Mouse (Mus musculus) heart, adult 9 months (tissue): Measurements from ENCODE around the gene Wfdc21.

Experiments
- DNase-seq, 2 experiments: peaks; one replicate each; pipeline ENCODE4 v3.0.0; 2022; ENCODE audit warnings: low spot score in 2 of 2

Gene Wfdc21

DNA sequence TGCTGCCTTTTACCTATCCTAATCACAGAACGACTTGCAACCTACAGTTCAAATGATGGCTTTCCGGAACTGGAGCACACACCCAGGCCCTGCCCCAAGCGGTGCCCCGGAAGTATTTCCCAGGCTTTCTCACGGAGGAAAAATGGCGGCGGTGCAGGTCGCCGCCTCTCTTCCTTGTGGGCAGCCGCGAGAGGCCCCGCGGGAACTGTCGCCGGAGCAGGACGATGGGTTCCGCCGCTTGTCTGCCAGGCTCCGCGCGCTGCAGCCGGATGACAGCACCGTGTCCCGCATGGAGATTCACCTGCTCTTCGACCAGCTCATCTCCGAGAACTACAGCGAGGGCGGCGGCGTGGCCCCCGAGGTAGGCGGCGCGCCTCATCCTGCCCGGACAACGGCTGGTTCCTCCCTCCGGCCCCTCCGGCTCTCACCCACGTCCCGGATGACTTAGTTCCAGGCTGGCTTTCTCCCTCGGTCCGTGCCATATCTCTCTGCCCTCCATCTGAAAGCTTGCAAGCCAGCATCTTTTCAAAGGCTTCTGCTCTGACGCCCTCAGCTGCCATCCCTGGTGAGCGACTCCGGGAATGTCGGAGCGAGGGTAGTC lies 6.9 kb downstream of the Wfdc21 start, which contains the start of gene Heatr6:
TSS of gene Heatr6 (plus strand) at position 116 of the 601 bp plus-strand sequence.
- peak; percentile 84 to 89 for DNase-seq

DNA sequence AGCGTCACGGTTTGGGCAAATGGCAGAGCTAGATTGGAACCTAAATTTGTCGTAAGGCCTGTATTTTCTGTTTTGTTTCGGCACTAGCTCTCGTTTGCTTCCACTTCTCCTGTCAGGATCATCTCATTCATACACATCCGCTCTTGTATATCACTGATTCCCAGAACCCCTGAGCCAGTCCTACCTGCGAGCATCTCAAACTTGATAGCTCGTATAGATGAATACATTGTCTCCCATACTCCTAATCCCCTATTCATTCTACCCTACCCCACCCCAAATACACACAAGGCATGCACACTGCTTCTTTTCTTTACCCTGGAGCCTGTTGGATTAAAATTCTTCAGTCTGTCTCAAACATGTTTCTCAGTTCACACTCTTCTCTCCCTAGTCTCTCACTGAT lies 7.5 kb downstream of the Wfdc21 start:
- no peak for DNase-seq

DNA sequence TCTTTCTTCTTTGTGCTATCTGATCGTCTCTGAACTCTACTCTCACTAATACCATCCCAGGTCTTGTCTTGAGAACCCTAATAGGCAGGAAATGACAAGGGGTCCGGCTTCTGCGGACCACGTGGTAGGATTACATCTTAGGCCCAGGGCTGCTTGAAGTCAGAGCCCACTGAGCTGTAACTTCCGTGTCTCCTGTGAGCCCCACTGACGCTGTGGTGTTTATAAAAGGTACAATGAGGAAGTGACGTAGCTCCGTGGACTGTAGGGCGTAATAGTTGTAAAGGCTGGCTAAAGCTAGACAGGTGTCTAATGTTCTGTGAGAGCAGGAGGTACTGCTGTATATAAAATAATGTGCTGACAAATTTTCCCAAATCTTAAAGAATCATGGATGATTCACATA lies 20.6 kb downstream of the Wfdc21 start:
- DNase-seq = no peak

DNA sequence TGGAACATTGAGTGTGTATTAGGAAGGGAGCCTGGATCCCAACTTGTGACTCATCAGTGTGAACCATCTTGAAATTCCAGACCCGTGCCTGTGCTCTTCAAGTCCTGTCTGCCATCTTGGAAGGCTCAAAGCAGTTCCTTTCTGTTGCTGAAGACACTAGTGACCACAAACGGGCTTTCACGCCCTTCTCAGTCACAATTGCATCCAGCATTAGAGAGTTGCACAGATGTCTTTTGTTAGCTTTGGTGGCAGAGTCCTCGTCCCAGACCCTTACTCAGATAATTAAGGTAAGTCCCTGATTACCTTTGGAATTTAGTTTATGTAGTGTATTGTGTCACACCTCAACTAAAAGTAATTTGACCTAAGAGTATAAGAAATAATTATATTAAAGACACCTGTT lies 22.2 kb downstream of the Wfdc21 start:
- no peak for DNase-seq

DNA sequence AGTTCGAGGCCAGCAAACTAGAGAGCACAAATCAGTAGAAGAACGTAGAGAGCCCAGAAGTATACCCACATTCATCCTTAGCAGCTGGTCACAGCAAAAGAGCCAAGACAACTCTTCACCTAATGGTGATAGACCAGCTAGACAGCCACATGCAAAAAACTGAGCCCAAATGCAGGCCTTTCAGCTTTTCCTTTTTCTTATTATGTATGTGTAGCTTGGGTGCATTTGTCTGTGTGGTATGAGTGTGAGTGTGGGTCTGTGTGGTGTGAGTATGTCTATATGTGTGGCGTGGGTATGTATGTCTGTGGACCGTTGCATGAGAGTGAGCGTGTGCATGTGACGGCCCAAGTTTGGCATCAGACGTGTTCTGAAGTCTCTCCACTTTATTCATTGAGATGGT lies 24.3 kb downstream of the Wfdc21 start:
- no peak for DNase-seq

DNA sequence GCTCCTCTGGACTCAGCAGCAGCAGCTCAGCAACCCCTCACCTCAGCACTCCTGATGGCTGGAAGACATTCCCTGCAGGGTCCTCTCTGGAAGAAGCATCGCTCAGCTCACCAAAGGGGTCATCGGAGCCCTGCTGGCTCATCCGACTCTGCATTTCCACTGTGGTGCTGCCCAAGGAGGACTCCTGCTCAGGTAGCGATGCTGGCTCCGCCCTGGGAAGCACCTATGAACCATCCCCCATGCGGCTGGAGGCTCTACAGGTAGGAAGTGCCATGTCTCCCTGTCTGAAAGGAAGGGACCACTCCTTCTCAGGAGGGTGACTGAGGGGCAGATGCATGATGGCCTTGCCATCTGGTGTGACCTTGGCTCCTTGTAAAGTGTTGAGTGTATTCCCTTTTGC lies 25.6 kb downstream of the Wfdc21 start:
- no peak for DNase-seq

DNA sequence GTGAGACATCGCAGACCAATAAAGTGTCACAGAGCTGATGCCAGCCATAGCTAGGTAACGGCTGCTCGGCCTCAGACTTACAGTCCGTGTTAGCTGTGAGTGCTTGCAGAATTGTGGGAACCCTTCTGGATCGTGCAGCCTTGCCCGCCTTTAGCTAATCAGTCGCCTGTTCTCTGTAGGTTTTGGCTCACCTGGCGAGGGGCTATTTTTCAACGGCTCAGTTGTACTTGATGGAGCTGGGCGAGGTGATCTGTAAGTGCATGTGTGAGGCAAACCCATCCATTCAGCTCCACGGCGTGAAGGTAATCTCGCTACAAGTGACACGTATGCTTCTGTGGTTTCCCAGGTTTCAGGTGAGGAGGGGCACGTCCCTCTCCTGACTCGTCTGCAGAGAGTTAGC lies 27.0 kb downstream of the Wfdc21 start:
- DNase-seq = no peak

DNA sequence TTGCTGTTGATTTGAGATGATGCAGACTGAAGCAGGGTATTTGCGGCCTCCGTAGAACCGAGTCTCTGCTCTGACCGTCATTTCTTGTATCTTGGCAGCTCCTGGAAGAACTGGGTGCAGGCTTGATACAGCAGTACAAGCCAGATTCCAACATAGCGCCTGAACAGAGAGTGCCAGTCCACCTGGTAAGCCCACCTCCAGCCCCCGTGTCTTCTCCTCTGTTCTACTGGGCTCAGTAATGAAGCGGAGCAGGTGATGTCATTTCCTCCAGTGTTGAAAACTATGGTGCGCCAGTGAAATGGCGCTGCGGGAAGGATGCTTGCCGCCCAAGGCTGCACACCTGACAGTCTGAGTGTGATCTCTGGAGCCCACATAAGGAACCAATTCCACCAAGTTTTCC lies 27.6 kb downstream of the Wfdc21 start:
- no peak for DNase-seq

DNA sequence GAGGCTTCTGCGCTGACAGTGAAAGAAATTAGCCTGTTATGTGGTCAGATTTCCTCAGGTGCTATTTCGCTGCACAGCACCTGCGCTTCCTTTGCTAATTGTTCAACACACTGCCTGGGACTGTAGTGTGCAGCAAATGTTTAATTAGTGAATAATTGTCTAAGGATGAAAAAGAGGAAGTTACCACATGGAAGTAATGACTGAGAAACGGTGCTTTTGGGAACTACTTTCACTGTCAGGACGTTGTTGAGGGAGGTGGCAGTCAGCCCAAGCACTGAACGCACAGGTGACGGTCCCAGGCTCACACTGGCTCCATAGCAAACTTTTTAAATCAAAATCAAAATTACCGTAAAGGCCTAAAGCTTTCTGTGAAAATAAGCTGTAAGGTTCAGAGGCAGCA lies 30.1 kb downstream of the Wfdc21 start:
- no peak for DNase-seq

DNA sequence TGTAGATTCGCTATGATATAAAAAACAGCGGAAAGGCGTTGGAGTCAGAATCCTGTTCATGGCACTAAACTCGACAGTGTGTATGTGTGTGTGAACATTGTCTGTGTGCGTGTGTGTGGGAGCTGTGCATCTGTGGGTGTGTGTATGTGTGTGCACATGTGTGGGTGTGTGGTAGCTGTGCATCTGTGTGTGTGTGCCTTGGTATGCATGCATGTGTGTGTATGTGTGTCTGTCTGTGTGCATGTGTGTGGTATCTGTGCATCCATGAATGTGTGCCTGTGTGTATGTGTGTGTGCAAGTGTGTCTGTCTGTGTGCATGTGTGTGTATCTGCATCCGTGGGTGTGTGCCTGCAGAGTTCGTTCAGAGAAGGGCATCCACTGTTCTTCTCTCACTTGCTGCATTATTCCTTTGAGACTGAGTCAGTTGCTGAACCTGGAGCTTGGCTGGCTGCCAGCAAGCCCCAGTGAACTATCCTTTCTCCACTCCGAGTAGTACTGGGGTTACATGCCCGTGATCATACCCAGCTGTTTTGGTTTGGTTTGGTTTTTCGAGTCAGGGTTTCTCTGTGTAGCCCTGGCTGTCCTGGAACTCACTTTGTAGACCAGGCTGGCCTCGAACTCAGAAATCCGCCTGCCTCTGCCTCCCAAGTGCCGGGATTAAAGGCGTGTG lies 37.3 kb downstream of the Wfdc21 start:
- no peak for DNase-seq

DNA sequence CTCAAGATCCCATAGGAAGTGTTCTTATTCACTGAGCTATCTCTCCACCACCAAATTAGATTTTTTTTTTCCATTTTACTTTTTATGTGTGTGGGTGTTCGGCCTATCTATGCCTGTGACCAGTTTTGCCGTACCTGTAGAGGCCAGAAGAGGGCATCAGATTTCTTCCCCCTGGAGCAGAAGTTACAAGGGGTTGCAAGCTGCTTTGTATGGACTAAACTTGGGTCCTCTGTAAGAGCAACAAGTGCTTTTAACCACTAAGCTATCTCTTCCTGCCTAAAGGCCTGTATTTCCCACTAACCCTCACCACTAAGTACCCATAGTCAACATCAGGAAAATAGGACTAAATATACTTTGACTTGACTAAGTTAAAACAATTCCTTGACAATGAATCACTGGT lies 37.9 kb downstream of the Wfdc21 start:
- no peak for DNase-seq

DNA sequence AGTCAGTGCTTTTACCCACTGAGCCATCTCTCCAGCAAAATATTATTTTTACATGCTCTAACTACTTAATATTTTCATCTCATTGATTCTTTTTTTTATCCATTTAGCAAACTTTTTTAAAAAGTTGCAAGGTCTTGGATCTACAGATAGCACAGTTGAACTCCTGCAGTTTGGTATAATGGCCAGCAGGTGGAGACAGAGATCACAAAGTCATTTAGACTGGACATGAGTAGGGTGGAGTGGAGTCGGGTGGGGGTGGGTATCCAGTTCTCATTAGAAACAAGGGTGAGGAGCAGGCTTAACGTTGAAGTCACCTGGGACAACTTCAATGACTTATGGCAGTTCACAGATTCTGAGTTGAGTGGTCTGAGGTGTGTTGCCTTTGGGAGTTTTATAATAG lies 38.6 kb downstream of the Wfdc21 start:
- DNase-seq = peak; percentile 33 to 52

DNA sequence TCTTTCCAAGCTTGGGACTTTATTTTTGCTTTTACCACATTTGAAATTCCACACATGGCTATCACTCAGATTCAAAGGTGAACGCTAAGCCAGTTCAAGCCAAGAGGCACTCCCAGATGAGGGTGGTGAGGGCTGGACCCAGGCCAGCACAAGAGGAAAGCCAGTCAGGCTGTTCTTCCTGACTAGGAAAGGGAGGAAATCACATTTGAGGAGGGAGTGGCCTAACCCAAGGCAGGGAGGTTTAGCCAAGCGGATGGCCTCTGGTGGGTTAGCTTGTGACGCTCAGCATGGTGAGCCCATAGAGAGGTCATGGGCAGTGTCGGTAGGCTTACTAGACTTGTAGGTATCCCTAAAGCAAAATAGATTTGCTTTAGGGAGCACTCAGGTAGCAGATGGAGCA lies 40.1 kb downstream of the Wfdc21 start:
- peak; percentile 38 to 59 for DNase-seq

DNA sequence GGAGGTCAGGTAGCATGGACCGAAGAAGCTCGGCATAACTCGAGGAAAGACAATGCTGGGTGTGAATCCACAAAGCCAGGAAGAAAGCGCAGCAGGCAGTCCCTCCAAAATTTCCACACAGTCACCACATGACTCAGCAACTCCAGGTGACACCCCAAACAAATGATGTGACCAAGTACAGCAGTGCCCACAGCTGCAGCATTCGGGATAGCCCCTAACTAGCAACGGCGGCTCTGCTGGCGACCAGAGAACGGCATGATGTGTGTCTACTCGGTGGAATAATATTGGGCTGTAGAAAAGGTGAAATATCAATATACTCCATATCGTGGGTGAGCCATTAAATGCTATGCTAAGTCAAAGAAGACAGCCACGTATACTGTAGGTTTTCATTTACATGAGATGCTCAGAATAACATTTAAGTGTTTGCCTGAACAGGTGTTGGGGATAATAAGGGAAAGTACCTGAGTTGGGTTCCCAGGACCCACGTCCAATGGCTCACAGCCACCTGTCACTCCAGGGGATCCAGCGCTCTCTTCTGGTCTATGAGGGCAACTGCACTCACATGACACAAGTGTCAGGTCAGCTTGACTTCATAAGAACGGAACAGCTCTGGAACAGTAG lies 40.8 kb downstream of the Wfdc21 start:
- DNase-seq = no peak

DNA sequence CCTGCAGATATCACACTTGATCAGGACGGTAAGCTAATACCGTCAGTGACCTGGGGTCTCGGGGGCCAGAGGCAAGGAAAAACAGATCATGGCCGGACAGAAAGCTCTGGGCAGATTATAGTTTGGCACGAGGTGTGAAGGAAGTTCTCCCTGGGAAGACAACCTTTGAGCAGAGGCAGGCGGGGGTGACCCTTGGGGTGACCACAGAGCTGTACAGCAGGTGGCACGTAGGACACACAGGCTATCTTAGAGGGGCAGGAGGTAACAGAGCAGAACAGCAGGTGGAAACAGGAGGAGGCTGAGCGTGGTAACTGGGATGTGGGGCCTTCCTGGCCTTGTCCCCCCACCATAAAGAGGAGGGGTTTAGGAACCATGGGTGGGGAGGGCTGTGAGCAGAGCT lies 41.6 kb downstream of the Wfdc21 start:
- DNase-seq = no peak

DNA sequence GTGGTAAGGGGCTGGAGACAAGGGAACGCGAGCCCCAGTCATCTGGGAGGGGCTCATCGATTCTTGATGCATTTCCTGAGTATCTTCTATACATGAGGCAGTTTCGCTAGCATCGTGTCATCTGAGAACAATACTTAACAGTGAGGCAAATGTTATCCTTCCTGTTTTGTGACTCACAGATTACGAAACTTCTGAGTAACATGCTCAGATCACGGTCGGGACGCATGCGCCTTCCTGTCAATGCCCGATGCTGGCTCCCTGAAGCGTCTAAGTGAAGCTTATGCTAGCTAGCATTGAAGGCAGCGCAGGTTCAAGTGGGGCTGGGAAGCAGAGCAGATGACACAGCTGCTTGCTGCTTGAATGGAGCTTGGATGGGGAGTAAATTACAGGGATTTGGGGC lies 42.5 kb downstream of the Wfdc21 start:
- DNase-seq = peak; percentile 52 to 58

DNA sequence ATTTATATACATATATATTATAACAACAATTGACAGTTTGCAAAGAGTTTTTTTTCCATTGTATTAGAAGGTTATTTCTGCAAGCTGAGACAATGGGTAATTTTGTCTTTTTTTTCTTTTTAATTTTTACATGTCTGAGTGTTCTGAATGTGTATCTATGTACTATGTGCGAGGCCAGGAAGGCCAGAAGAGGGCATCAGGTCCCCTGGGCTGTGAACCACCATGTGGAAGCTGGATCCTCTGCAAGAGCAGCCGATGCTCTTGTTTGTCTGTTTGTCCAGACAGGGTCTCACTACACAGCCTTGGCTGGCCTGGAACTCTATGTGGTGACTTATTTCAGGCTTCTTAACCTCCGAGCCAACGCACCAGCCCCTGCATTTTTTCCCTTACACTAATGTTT lies 44.4 kb downstream of the Wfdc21 start:
- no peak for DNase-seq

DNA sequence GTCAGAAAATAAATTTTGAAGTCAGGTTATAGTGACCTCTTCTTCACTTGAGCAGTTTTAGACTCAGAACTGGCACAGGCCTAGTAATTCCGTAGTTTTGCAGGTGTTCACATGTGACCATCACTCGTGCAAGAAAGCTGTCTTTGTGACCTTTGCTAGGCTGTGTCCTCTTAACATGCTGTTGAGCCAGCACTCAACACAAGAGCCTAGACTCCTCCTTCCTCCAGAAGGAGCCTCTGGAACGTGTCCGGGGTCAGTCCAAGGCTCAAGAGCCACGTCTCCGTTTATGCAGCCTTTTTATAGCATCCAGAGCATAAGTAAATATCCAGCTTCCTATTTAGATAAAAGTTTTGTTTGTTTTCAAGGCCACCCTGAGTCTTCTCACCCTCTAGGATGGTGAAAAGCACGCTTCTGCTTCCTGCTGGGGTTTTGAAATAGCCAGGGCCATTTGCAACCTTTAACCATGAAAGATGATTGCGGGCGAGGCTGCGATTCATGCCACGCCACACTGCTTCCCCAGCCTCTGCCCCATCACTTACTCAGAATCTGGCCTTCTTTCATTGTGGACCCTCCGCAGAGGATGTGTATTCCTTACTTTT lies 45.7 kb downstream of the Wfdc21 start:
- no peak for DNase-seq

DNA sequence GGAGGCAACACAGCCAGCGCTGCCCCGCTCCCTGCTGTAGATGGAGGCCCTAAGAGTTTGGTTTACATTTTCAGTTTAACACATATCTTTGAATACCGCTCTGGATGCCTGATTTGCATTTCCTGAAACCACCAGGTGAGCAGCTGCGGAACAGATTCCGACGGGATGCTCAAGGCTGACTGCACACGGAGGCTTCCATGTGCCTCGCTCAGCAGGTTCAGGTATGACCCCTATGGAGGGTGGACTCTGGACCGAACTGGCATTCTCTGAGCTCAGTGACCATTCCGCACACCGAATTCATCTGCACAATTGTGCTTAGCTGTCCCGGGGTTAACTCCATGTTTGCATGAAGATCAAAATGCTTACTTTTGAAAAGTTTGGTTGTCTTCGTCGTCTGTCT lies 46.5 kb downstream of the Wfdc21 start:
- no peak for DNase-seq

DNA sequence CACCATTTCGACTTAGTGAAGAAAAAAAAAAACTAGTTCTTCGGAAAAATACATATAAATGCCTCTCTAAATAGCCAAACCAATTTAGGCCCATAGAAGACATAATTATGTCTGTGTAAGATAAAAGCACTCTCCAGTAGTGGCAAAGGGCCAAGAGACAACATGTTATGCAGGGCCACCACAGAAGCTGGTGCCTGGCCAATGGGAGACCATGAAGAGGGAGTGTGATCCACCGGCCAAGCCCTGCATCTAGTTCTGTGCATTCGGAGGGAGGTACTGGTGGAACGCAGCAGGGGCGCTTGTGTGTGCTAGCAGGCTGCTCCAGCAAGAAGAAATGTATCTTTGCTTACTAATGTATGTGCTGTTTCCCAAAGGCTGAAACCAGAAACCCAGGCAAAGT lies 49.4 kb downstream of the Wfdc21 start:
- no peak for DNase-seq

DNA sequence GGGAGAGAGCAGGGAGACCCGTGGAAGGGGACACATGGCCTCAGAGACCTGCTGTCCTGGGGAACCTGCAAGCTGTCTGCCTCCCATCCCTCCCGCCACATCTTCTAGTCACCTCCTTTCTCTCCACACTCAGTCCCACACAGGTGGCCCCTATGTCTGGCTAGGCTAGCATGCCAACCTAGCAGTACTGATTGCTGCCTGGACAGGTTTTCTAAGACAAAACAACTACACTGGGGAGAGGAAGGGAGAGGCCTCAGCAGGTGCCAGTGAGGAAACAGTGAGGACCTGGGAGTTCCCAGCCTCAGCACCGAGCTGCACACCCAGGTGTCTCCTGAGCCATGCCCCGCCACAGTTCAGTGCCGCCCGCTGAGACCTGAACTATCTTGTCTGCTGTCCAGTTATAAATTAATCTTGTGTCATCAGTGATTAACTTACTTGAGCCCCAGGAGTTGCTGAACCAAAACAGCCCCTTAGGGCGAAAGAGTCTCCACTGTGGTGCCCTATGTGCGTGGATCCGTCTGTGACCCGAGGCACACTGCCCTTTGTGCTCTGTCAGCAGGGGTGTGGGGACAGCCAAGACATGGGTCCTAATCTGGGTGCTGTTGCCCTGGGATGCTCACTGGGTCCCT lies 50.4 kb downstream of the Wfdc21 start:
- DNase-seq = no peak

DNA sequence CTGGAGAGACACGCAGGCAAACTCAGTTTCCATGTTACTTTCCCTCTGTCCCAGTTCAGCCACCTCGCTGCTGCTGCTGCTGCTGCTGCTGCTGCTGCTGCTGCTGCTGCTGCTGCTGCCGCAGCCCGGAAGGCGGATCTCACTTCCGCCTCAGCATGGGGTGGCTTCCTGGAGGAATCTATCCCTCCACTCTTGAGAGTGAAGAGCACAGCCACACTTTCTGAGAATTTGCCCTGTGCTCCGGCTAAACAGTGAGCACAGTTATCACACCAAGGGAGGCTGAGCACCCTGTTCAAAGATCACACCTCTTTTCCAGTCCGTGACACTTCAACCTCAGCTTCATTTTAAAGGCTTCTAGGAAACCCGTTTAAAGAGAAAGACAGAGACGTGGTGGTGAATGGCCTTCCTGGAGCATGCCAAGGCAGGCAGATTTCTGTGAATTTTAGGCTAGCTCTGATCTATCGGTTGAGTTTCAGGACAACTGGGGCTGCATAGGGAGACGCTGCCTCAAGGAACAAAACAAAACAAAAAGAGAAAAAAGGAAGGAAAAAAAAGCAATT lies 53.2 kb downstream of the Wfdc21 start:
- DNase-seq = no peak
